Mouse (Mus musculus) CH12F3 (cell line): ENCODE measurements around the gene Lpar1.

Experiments used
- in situ Hi-C: fragments of 300-500 bp; cut with MboI; formaldehyde crosslinking; loops from 2 replicates; pipeline ENCODE4 v1.14.3; 2020; ENCODE audit warnings: low sequenced_read_pairs

The Lpar1 gene

DNA sequence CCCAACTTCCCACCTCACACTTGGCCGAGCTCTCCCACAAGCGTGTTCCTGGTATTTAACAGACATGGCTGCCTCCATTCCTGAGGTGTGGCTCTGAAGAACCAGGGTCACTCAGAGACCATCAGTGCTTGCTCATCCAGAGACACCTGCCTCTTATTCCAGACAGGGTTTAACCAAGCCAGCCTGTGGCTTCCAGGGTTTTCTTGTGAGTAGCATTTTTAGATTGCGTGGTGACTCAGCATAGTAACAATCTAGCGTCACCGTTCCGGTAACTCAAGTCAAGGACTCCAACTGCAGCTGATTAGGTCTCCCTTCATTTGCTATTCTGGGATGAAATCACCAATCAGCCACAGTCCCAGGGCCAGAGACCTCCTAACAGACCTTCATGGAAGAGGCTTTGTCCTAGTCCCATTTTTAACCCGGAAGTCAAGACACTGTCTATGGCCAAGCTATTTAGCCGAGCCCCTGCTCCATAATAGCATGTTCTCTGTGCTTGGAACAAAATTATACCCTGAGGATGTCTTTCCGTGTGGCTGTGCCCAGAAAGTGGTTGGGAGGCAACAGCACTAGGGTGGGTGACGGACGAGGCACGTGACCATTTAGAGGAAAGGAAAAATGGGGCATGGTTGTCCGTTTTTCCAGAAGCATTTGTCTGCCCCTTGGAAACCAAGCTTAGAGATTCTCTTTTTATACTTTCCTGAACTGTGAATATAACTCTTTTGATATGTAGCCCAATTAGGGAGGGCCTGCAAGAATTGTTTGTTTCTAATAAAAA lies 89.1 kb downstream of the Lpar1 start:
- in situ Hi-C loops = no loop called here

- in situ Hi-C loops = no loop called here
Observed at GRCm38 (mm10) chr4:58462990-58463389, 90.7 kb downstream of the Lpar1 start.

DNA sequence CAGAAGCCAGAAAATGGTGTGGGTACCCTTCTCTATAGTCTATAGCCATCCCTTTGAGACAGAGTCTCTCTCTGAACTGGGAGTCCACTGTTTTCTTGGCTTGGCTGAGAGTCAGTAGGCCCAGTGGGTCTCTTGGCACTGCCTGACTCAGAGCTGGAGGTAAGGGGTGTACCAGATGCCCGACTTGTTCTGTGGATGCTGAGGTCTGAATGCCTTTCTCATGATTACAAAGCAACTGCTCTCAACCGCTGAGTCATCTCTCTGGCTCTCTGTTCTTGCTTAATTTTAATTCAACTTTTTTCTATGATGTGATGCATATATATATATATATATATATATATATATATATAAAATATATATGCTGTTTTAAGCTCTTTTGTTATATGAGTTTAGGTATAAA lies 91.1 kb downstream of the Lpar1 start:
- in situ Hi-C loops = no loop called here

DNA sequence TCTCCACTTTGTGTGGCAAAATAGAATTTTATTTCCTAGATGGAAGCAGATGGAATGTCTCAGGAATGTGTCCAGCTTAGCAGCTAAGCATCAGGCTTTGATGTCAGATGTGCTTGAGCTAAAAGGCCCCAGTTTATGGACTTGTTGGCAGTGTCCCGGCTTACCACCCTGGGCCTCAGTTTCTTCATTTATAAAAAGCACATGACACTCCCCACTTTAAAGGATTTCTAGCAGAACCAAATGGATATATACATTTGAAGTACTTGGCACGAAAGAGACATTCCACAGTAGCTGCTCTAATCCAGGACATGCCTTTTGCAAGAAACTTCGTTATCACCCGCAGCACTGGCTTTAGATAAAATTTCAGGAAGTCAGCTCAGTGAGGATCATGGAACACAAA lies 100.4 kb downstream of the Lpar1 start:
- in situ Hi-C loops = no loop called here

DNA sequence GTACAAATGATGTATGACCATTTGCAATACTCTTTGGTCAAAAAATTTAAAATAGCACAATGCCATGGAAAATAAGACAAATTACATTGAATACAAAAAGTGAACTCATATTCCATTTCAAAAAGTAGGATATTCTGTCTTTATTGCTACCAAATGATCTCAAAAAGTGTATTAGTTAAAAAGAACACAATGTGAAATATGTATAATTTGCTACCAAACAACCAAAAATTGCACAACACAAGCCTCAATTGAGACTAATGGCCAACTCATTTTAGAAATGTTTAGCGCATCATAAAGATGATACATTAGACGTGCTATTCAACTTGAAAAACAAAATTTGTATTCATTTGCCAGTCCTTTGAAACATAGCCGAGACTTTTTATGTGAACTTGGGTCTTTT lies 104.9 kb downstream of the Lpar1 start:
- in situ Hi-C loops = no loop called here

GRCm38 (mm10) chr4:58447841-58448240 lies 105.9 kb downstream of the Lpar1 start:
- in situ Hi-C loops = no loop called here

DNA sequence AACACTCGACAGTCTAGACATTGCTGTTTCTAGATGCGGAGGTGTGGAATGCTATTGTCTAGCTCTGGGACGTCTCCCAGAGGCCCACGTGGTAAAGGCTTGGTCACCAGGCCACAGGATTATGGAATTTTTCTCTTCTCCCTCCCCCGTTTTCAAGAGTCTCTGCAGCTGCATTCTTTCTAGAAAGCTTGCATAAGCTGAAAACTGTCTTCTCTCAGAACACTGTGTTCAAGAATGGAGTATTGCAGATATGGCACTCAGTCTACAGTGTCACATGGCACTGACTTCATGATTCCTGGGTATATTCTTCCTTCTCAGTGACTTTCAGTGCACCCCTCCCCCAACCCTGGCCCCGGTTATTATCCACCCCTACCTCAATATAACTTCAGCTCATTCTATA lies 107.9 kb downstream of the Lpar1 start:
- in situ Hi-C loops = no loop called here

- in situ Hi-C loops = no loop called here
Observed at GRCm38 (mm10) chr4:58442338-58442737, 111.4 kb downstream of the Lpar1 start.

GRCm38 (mm10) chr4:58438654-58439053 lies 115.0 kb downstream of the Lpar1 start:
- in situ Hi-C loops = no loop called here

DNA sequence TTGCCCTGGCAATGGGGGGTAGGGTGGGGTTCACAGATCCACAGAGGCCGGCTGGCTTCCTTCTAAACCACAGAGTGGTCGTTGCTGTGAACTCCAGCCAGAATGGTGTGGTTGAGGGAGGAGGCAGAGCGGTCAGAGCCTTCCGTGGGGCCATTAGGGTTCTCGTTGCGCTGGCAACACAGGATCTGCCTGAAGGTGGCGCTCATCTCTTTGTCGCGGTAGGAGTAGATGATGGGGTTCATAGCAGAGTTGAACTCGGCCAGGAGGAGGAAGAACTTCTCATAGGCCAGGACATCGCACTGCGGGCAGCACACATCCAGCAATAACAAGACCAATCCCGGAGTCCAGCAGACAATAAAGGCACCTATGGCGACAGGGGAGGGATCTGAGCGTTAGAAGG lies 116.4 kb downstream of the Lpar1 start:
- in situ Hi-C loops = no loop called here

- in situ Hi-C loops = no loop called here
Observed at GRCm38 (mm10) chr4:58423276-58423930, 130.3 kb downstream of the Lpar1 start.

GRCm38 (mm10) chr4:58419225-58419624 lies 134.5 kb downstream of the Lpar1 start:
- in situ Hi-C loops = no loop called here

DNA sequence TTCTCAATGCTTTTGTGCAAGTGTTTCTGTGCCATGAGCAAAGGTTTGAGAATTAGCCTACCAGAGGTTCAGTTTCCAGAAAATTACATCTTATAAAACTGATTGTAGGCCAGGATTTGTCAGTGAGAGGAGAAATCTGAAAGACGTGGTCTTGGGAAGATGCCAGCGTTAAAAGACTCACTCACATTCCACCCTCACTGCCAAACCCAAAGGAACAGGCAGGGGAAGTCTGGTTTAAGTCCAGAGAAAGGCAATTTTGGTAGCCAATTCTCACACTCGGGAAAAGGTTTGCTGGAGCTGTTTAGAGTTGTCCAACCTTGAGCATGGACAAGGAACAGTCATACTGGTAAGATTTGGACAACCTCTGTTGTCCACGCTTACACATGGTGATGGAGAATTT lies 136.4 kb downstream of the Lpar1 start:
- in situ Hi-C loops = no loop called here

DNA sequence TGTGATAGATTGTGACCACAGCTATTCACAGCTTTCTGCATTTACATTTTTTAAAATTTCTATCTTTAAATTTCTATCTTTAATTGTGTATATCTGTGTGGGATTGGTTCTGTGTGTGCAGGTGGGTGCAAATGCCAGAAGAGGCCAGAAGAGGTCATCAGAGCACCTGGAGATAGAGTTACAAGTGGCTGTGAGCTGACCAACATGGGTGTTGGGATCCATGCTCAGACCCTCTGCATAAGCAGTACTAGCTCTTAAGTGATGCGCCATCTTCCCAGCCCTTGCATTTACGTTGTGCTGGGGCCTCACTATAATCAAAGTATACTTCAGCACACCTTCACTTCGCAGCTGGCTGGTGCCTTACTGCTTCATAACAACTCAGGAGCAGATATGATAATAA lies 138.2 kb downstream of the Lpar1 start:
- in situ Hi-C loops = no loop called here

- in situ Hi-C loops = no loop called here
Observed at GRCm38 (mm10) chr4:58413188-58414185, 140.2 kb downstream of the Lpar1 start.

- in situ Hi-C loops = no loop called here
Observed at GRCm38 (mm10) chr4:58401973-58402501, 151.7 kb downstream of the Lpar1 start.

GRCm38 (mm10) chr4:58400861-58401341 lies 152.8 kb downstream of the Lpar1 start:
- in situ Hi-C loops = no loop called here
